Mouse (Mus musculus) layer of hippocampus, adult 9-10 months (tissue): ENCODE measurements around the gene Gm10644.

Source experiments
- DNase-seq: peaks from one replicate; pipeline ENCODE4 v3.0.0; 2022; ENCODE audit warnings: low spot score

Gene Gm10644

GRCm38 (mm10) chr8:83934994-83935393 is 20.0 kb downstream of the Gm10644 start:
- no peak for DNase-seq

DNA sequence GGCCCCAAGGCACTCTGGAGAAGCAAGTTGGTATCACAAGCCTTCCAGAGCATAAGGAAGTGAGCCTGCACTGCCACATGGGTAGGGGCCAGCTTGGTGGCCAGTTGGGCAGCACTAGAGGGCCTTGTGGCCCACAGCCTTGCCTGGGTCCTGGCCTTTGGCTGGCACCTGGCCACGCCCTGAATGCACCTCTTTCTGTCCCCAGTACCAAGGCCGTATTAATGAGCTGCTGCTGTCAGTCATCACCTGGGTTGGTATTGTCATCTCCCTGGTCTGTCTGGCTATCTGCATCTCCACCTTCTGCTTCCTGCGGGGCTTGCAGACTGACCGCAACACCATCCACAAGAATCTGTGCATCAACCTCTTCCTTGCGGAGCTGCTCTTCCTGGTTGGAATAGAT is 20.8 kb downstream of the Gm10644 start:
- DNase-seq = no peak

DNA sequence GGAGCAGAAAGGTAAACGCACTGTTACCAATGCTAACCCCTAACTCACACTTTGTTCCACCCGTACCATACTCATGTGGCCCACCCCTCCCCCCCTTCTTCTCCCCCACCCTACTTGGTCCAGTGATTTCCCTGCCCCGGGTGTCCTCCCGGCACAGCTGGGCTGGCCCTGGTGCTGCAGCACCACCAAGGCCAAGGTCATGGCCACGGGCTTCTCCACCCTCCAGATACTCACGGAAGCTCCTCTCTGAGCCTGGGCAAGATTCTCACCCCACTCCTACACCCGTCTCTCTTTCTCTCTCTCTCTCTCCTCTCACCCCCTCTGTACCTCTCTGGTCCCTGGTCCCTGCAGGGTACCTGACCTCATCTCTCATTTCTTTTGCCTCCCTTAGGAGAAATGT is 28.7 kb downstream of the Gm10644 start:
- DNase-seq = no peak

DNA sequence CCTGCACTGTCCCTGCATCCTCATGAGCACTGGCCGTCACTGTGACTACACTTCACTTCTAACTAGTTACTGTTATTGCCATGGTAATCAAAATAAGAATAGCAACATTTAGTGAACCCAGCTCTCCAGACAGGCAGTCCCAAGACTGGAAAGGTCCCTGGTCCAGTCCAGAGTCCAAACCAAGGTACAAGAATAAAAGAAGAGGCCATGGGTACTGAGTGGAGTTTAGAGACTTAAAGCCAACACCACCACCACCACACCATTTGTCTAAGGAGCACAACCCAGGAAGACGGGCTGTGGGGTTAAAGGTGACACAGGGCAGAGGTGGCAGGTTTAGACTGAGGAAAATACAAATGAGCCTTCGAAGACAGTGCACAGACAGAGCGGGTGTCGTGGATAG is 30.4 kb downstream of the Gm10644 start:
- DNase-seq = no peak

DNA sequence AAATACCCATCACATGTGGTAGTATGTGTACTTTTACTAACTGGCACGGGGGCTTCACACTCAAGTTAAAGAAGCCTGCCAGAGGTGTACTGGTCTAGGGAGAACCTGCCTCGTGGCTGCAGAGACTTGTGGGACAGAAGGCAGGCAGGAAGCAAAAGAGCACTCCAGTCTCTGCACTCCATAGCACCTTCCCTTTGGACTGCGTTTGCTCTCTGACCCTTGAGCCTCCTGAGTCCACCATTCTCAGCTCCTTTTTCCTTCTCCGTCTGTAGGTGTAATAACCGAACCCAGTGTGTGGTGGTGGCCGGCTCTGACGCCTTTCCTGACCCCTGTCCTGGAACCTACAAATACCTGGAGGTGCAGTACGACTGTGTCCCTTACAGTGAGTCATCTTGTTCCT is 32.3 kb downstream of the Gm10644 start:
- DNase-seq = no peak

DNA sequence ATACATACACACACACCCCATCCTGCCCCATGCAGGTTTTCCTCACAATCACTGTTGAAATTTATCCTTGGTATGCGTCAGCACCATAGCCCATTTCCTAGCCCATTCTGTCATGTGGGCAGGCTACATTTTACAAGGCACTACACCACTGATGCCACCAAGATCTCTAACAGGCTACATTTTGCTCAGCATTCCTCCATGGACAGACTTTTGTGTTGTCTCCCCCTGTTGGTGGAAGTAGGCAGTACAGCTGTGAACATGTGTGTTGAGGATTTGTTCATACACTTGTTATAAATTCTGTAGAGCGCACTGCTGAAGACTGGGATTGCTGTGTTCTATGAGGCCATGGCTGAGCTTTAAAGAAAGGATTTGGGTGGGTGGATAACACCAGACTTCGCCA is 33.4 kb downstream of the Gm10644 start:
- peak; percentile 92 for DNase-seq

DNA sequence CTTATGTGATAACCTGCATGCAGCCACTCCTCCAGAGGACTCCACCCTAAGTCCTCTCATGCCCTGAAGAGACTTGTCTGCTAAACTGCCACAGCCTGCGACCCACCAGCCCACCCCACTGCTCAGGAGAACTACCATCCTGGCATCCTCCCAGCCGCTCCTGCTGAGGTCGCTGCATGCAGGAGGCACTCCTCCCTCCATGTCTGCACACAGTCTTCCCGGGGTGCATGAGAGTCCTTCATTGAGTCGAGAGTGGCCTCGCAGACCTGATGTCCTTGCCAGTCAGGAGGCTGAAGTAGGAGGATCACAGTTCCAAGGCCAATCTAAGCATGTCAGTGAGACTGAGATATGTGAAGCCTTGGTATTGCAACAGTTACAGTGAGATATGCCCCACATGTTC is 37.4 kb downstream of the Gm10644 start:
- DNase-seq = no peak

- DNase-seq = no peak
Observed at GRCm38 (mm10) chr8:83916015-83916414, 39.0 kb downstream of the Gm10644 start.

DNA sequence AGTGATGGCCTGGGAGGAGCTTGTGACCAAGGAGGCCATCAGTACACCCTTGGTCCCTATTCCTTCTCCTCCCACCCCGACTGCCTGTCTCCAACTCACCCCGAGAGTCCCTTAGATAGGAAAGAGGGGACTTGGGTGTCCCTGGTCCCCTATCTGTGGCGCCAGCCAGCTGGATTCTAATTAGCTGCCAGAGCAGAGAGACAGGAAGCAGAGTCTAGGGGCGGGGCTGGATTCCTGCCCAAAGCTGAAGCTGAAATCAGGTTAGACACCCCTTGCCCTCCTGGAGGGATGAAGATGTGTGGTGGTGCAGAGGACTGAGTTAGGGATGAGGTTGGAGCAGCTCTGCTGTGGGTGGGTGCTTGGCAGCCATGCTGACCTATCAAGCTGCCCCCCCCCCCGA is 40.1 kb downstream of the Gm10644 start:
- no peak for DNase-seq

DNA sequence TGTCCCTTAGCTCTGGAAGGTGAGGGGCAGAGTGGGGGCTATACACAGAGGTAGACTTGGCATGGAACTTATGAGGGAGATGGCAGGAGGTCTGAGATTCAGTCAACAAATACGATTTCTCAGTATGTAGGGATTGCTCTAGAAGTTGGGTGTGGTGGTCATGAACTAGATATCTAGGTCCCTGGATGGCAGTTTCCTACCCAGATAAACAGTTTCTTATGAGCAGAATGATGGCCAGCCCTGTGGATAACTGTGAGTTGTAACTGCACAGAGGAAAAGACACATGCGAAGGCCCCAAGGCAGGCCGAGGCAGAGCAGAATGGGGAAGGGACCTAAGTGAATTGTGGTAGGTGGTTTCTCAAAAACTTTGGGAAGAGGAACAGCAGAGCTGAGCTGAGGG is 40.8 kb downstream of the Gm10644 start:
- DNase-seq = no peak

DNA sequence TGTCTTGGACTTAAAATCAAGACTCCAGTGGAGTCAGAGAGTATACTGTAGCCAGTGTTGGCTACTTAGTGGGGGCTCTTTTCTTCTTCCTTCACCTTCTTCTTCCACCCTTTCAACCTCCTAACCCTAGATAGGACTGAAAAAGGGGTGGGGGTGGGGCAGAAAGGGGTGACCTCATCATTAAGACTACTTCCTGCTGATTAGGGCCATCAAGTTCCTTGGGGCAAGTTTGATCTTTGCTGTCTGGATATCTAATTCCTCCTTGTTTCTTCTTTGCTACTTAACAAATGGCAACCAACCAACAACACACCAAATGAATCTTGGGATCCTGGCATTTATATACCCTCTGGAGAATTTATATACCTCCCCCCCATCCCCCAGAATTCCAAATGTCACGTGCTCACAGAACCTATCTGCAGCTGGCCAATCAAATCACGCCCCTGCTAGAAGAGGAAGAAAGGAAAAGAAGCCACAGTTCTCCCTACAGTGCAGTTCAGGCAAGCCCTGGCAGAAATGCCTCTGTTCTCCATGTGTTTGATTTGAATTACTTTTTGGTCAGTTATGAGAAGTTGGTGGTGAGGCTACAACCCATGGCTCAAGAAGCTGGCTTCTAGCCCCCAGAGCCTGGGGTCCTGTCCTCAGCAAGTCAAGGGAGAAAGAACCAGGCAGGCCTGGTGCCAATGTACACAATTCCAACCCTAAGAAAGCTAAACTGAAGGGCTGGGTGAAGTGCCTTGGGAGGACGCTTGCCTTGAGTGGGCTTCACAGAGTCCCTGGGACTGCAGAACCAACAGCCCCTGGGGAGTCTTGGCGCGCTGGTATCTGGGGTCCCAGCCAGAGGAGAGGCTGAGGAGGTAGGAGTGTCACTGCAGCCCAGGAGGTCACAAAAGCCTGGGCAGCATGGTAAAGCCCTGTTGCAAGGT is 42.9 kb downstream of the Gm10644 start:
- no peak for DNase-seq

DNA sequence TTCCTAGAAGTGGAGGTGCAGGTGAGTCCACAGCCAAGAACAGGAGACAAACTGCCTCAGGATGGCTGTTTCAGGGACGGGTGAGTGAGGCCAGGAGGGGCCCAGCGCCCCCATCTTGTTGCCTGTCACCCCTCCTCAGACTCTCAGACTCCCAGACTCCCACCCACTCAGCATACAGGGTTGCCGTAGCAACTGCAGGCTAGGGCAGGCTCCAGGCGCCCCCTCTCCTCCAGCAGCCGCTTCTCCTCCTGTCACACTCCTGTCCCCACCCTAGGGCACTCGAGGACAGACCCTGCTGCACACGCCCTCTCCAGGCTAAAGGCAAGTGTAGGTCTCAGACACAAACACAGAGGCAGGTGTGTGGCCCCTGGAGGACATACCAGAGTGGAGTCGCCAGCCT is 45.7 kb downstream of the Gm10644 start:
- DNase-seq = no peak

- DNase-seq = no peak
Observed at GRCm38 (mm10) chr8:83908583-83908982, 46.4 kb downstream of the Gm10644 start.

- DNase-seq = no peak
Observed at GRCm38 (mm10) chr8:83902961-83903666, 51.9 kb downstream of the Gm10644 start.

DNA sequence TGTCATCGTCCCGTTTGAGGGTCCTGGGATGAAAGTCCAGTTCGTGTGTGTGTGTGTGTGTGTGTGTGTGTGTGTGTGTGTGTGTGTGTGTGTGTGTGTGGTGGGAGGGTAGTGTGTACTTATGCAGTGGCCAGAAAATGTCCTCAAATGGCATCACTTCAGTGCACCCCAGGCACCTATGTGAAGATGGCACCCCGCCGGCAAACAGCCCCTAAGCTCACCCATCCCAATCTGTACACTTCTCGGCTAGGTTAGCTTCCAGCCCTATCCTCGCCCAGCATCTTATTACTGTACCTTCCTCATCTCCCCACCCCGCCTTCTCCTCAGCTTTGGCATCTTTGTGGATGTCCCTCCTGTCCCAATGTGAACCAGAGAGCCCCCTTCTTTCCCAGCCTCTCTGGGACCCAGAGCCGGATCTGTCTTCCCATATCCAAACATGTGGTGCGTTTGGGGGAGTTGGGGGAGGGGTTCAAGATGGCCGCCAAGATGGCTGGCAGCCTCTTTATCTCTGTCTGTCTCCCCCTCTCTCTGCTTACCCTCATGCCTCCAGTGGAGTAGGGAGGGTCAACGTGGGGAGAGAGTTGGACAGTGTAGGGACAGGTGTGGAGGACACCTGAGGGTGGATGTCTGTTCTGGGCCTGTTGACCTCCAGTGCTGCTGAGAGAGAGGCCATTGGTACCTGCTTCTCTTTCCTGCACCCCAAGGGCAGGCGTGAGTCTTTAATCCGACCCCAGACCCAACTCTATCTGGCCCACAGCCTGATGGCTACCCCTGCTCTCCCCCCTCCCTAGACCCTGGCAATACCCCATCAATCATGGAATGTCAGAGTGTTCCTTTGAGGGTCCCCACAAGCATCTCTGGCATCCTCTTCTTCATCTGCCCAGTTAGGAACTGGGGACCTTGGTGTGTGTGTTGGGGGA is 53.2 kb downstream of the Gm10644 start:
- DNase-seq = no peak

DNA sequence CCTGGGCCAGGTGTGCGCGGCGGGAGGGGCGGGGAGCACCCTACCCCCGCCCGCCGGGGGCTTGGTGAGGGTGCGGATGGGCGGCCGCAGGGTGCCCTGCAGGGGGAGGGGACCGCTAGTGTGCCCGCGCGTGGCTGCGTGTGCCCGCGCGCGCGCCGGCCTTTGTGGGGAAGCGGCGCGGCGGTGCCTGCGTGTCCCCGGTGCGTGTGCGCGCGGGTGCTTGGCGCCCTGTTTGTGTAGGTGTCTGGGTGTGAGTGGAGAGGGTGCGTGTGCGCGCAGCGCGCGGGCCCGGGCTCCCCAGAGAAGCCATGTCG is 54.1 kb downstream of the Gm10644 start:
- no peak for DNase-seq

GRCm38 (mm10) chr8:83900266-83900956 is 54.6 kb downstream of the Gm10644 start:
- DNase-seq = no peak

- peak; percentile 75 for DNase-seq
Observed at GRCm38 (mm10) chr8:83899363-83900252, 55.4 kb downstream of the Gm10644 start, which contains the start of gene Adgrl1. Gene Adgrl1, plus strand, starts transcription at chr8:83900105.

DNA sequence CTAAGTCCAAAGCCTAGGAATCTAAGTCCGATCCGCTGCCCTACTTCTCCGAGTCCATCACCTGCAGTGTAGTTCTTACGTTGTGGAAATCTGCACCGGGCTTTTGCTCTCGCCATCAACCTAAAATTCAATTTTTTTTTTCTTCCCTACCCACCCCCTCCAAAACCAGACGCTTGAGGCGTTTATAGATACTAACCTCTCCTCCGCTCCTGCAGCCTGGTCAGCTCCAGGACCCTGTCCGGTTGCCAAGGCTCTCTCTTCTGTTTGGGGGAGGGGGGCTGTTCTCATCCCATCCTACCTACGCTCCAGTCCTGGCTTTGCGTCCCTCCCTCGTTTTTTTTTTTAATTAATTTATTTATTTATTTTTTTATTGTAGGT is 56.0 kb downstream of the Gm10644 start:
- no peak for DNase-seq

- DNase-seq = no peak
Observed at GRCm38 (mm10) chr8:83898456-83898855, 56.5 kb downstream of the Gm10644 start.

- DNase-seq = no peak
Observed at GRCm38 (mm10) chr8:83897211-83897610, 57.8 kb downstream of the Gm10644 start.
